Mouse (Mus musculus) intestine, embryonic 14.5 days (tissue): ENCODE data around the gene Cep104. TPM values are rescaled to one million over a fixed set of nuclear protein-coding genes. Genes with fewer than 3 reads are reported as not detected.

Experiments
- ATAC-seq: fragments of 200-750 bp; cut with Nextera tagmentation; replicated peaks from 2 replicates; pipeline ENCODE4 v1.8.0; 2017; ENCODE audit warnings: low read depth, moderate number of reproducible peaks, moderate TSS enrichment, moderate library complexity; ENCODE audit not compliant: low FRiP score, low TSS enrichment
- DNase-seq: peaks from one replicate; pipeline ENCODE4 v3.0.0-alpha.2; 2018; ENCODE audit warnings: low spot score
- H3K27ac ChIP-seq: fragments of 300-500 bp; sonication (generic); 2 replicates; pipeline ENCODE4 v1.5.1; 2014; ENCODE audit warnings: low read depth, mild to moderate bottlenecking, control low read depth
- H3K27me3 ChIP-seq: fragments of 300-500 bp; sonication (generic); replicated peaks from 2 replicates; pipeline ENCODE4 v1.6.1; 2014; ENCODE audit warnings: low read length, control low read depth; ENCODE audit not compliant: control insufficient read depth, insufficient read depth
- H3K36me3 ChIP-seq: fragments of 300-500 bp; sonication (generic); 2 replicates; pipeline ENCODE4 v1.6.1; 2014; ENCODE audit warnings: low read length, control low read depth; ENCODE audit not compliant: control insufficient read depth, insufficient read depth
- H3K4me1 ChIP-seq: fragments of 300-500 bp; sonication (generic); replicated peaks from 2 replicates; pipeline ENCODE4 v1.6.1; 2014; ENCODE audit warnings: low read length, control low read depth, mixed read lengths; ENCODE audit not compliant: control insufficient read depth, insufficient read depth
- H3K4me2 ChIP-seq: fragments of 300-500 bp; sonication (generic); 2 replicates; pipeline ENCODE4 v1.6.1; 2014; ENCODE audit warnings: low read length
- H3K4me3 ChIP-seq: fragments of 300-500 bp; sonication (generic); 2 replicates; pipeline ENCODE4 v1.5.1; 2014; ENCODE audit warnings: low read depth, low read length, control low read depth, mixed read lengths
- H3K9ac ChIP-seq: fragments of 300-500 bp; sonication (generic); 2 replicates; pipeline ENCODE4 v1.6.1; 2014; ENCODE audit warnings: mild to moderate bottlenecking, low read length
- H3K9me3 ChIP-seq: fragments of 300-500 bp; sonication (generic); 2 replicates; pipeline ENCODE4 v1.6.1; 2016; ENCODE audit warnings: low read length, control low read depth; ENCODE audit not compliant: control insufficient read depth
- WGBS: fragments of 180-500 bp; shearing (Covaris S2); extraction: QIAGEN DNeasy Blood & Tissue Kit; methylation state at CpG from one replicate; pipeline ENCODE4 v1.1.7; 2014; 5-methylcytosine and 5-hydroxymethylcytosine counted together
- polyA plus RNA-seq: library from polyadenylated mRNA; unstranded; fragments of >200 nt; fragmentation: Nextera tagmentation; extraction: Ambion mirVana; gene quantifications from 2 replicates; pipeline ENCODE4 v1.2.1, GENCODE M21; 2014

Gene Cep104
- polyA plus RNA-seq, 1 experiment from 2014 or later: 14.8 TPM

- Histone ChIP-seq H3K9me3 (no peaks in the 10 kb centered on the region), H3K36me3 (no peaks in the 10 kb centered on the region), H3K27me3 (no peaks in the 10 kb centered on the region), H3K27ac (no peak within 1 kb of the TSS), H3K4me2 (no peak within 1 kb of the TSS), H3K4me3 (no peak within 1 kb of the TSS), H3K4me1 (no peaks in the 10 kb centered on the region), H3K9ac (no peak within 1 kb of the TSS)
- WGBS: 80% methylated on average over 9 of the region's 9 CpGs
- ATAC-seq (no peak), DNase-seq (no peak)
Observed at GRCm38 (mm10) chr4:154042577-154042976, 67.6 kb downstream of the Cep104 start, which contains the start of gene Ccdc27. Ccdc27 (minus strand) TSS chr4:154042677.

- Histone ChIP-seq H3K27ac (no peak overlapping the region), H3K36me3 (no peaks in the 10 kb centered on the region), H3K27me3 (no peaks in the 10 kb centered on the region), H3K4me2 (no peak overlapping the region), H3K4me3 (no peak overlapping the region), H3K9ac (no peak overlapping the region), H3K4me1 (no peaks in the 10 kb centered on the region), H3K9me3 (no peaks in the 10 kb centered on the region)
- no peak for ATAC-seq
- WGBS: 69% methylated on average over 5 of the region's 5 CpGs
- DNase-seq: no peak
Observed at GRCm38 (mm10) chr4:154045837-154046236, 70.8 kb downstream of the Cep104 start.

- ATAC-seq: no peak
Observed at GRCm38 (mm10) chr4:154051401-154051800, 76.4 kb downstream of the Cep104 start.

GRCm38 (mm10) chr4:154053065-154053464 is 78.1 kb downstream of the Cep104 start:
- H3K27ac ChIP-seq: no peak overlapping the region
- 61% methylated on average over 4 of the region's 4 CpGs for WGBS
- H3K9me3 ChIP-seq: no peaks in the 10 kb centered on the region
- H3K27me3 ChIP-seq: no peaks in the 10 kb centered on the region
- no peaks in the 10 kb centered on the region for H3K36me3 ChIP-seq
- no peak overlapping the region for H3K4me2 ChIP-seq
- H3K4me1 ChIP-seq: no peaks in the 10 kb centered on the region
- ATAC-seq (no peak), DNase-seq (no peak)
- H3K9ac ChIP-seq: no peak overlapping the region
- no peak overlapping the region for H3K4me3 ChIP-seq

More at GRCm38 (mm10) chr4:154051401-154051800, 76.4 kb downstream of the Cep104 start:
- Histone ChIP-seq H3K27me3 (no peaks in the 10 kb centered on the region), H3K4me3 (no peak overlapping the region), H3K9me3 (no peaks in the 10 kb centered on the region), H3K36me3 (no peaks in the 10 kb centered on the region), H3K4me1 (no peaks in the 10 kb centered on the region), H3K27ac (no peak overlapping the region), H3K4me2 (no peak overlapping the region), H3K9ac (no peak overlapping the region)
- DNase-seq: no peak
- 81% methylated on average over 3 of the region's 3 CpGs for WGBS

- no peak overlapping the region for H3K27ac ChIP-seq
- no peaks in the 10 kb centered on the region for H3K27me3 ChIP-seq
- H3K9ac ChIP-seq: no peak overlapping the region
- DNase-seq (no peak), ATAC-seq (no peak)
- H3K4me1 ChIP-seq: no peaks in the 10 kb centered on the region
- no peak overlapping the region for H3K4me3 ChIP-seq
- H3K9me3 ChIP-seq: no peaks in the 10 kb centered on the region
- H3K4me2 ChIP-seq: no peak overlapping the region
- H3K36me3 ChIP-seq: no peaks in the 10 kb centered on the region
- WGBS: 87% methylated on average over 7 of the region's 7 CpGs
Observed at GRCm38 (mm10) chr4:154055482-154055881, 80.5 kb downstream of the Cep104 start.

GRCm38 (mm10) chr4:154056046-154056445 is 81.1 kb downstream of the Cep104 start:
- Histone ChIP-seq H3K27me3 (no peaks in the 10 kb centered on the region), H3K9ac (no peak overlapping the region), H3K4me3 (no peak overlapping the region), H3K36me3 (no peaks in the 10 kb centered on the region), H3K27ac (no peak overlapping the region), H3K9me3 (no peaks in the 10 kb centered on the region), H3K4me2 (no peak overlapping the region), H3K4me1 (no peaks in the 10 kb centered on the region)
- DNase-seq (no peak), ATAC-seq (no peak)
- WGBS: 73% methylated on average over 2 of the region's 2 CpGs

GRCm38 (mm10) chr4:154056661-154057060 is 81.7 kb downstream of the Cep104 start:
- no peaks in the 10 kb centered on the region for H3K27me3 ChIP-seq
- 43% methylated on average over 2 of the region's 2 CpGs for WGBS
- no peak for DNase-seq
- H3K27ac ChIP-seq: no peak overlapping the region
- no peak overlapping the region for H3K9ac ChIP-seq
- no peaks in the 10 kb centered on the region for H3K9me3 ChIP-seq
- H3K4me2 ChIP-seq: no peak overlapping the region
- ATAC-seq: no peak
- no peak overlapping the region for H3K4me3 ChIP-seq
- no peaks in the 10 kb centered on the region for H3K4me1 ChIP-seq
- H3K36me3 ChIP-seq: no peaks in the 10 kb centered on the region

- Histone ChIP-seq H3K4me3 (no peak overlapping the region), H3K36me3 (no peaks in the 10 kb centered on the region), H3K4me1 (no peaks in the 10 kb centered on the region), H3K27ac (no peak overlapping the region), H3K9me3 (no peaks in the 10 kb centered on the region), H3K9ac (no peak overlapping the region), H3K4me2 (no peak overlapping the region), H3K27me3 (no peaks in the 10 kb centered on the region)
- ATAC-seq (no peak), DNase-seq (no peak)
- WGBS: 64% methylated on average over 4 of the region's 4 CpGs
Observed at GRCm38 (mm10) chr4:154057696-154058095, 82.7 kb downstream of the Cep104 start.
